Mouse (Mus musculus): ENCODE results near the gene Setx. TPM values are rescaled to one million over a fixed set of nuclear protein-coding genes. Genes with fewer than 3 reads are reported as not detected.

Setx gene
- total and polyA plus RNA-seq, 2 experiments from 2014 or later = 5.6 to 32.7 TPM

DNA sequence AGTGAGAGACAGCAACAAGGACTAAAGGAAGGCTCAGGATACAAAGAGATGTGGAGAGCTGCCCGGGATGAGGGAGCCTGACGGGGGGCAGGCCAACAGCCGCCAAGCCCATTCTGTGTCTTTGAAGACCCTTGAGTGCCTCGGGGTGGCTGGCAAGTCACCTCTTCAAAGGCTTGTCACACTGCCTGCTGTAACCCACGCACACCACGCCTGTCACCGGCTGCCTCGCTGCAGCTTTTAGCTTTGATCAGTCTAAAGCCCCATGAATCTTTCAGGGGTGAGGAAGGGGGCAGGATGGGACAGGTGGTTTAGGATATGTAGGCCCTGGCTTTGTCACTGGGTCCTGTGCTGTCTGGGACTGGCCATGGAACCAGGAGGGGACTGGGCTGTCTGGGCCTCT, 82.2 kb downstream of the Setx start:
- H3K9ac ChIP-seq (replicated peaks; ENCODE audit: low read depth, low read length) = no peak overlapping the region
- ATAC-seq (ENCODE audit: insufficient read depth, low read depth) (no peak), DNase-seq (ENCODE audit: low spot score) (no peak)
- no peak for TF ChIP-seq EP300 (IDR thresholded peaks at IDR 0.05; ENCODE audit: low read depth)
- TF ChIP-seq CTCF (IDR thresholded peaks at IDR 0.05; ENCODE audit: low read depth) = no peak
- H3K4me3 ChIP-seq (ENCODE audit: low read depth, low read length) = no peak overlapping the region
- H3K9me3 ChIP-seq (replicated peaks; ENCODE audit: control insufficient read depth, low read length) = no peaks in the 10 kb centered on the region
- H3K4me1 ChIP-seq (ENCODE audit: control insufficient read depth, insufficient read depth) = no peaks in the 10 kb centered on the region
- no peaks in the 10 kb centered on the region for H3K36me3 ChIP-seq (replicated peaks; ENCODE audit: control insufficient read depth, insufficient read depth, low read length)
- H3K4me2 ChIP-seq (ENCODE audit: low read depth, low read length) = no peak overlapping the region
- no peak overlapping the region for H3K27ac ChIP-seq (ENCODE audit: low read depth)
- 28% methylated on average over 8 of the region's 8 CpGs for WGBS
- peaks cover 31% of the 10 kb centered on the region; the same call in 1 of the 2 replicates for H3K27me3 ChIP-seq (ENCODE audit: control insufficient read depth, insufficient read depth, low read length)

DNA sequence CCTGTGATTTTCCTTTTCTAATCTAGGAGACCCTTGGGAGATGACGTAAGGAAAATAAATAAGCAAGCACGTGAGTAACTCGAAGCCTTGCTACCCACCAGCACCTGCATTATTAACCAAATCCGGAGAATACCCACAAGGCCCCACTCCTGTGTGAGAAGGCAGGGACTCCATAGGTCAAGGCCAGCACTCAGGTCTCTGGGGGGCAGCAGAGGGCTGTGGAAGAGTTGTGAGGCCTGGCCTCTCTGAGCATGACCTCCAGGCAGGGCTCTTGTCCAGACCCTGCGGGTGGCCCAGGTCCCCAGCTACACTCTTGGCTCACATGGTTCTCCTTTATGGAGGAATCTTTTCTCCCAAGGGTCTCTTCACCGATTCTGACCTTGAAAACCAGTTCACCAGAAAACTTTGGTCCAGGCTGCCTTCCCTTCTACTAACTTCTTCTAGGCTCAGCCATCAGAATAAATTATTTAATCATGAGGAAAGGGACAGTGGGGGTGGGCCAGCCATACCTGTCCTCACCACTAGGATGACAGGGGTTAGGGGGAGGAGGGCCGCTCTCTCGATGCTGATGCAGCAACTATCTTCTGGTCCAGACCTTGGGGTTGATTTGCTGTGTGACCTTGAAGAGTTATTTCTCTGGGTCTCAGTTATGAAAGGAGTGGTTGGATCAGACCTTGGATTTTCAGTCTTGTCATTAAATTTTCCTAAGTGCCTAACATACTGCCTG, 92.5 kb downstream of the Setx start:
- no peak overlapping the region for H3K4me2 ChIP-seq (ENCODE audit: low read depth, low read length)
- 44% methylated on average over 8 of the region's 8 CpGs for WGBS
- no peaks in the 10 kb centered on the region for H3K9me3 ChIP-seq (replicated peaks; ENCODE audit: control insufficient read depth, low read length)
- H3K9ac ChIP-seq (replicated peaks; ENCODE audit: low read depth, low read length) = no peak overlapping the region
- TF ChIP-seq CTCF (IDR thresholded peaks at IDR 0.05; ENCODE audit: low read depth) (peak; percentile 60), EP300 (IDR thresholded peaks at IDR 0.05; ENCODE audit: low read depth) (no peak)
- no peak overlapping the region for H3K4me3 ChIP-seq (ENCODE audit: low read depth, low read length)
- H3K27me3 ChIP-seq (ENCODE audit: control insufficient read depth, insufficient read depth, low read length) = no peaks in the 10 kb centered on the region
- no peaks in the 10 kb centered on the region for H3K36me3 ChIP-seq (replicated peaks; ENCODE audit: control insufficient read depth, insufficient read depth, low read length)
- no peak overlapping the region for H3K27ac ChIP-seq (ENCODE audit: low read depth)
- ATAC-seq (ENCODE audit: insufficient read depth, low read depth) (0 out of 2 replicates have a peak, but pooled peaks have one; percentile 31), DNase-seq (ENCODE audit: low spot score) (no peak)
- H3K4me1 ChIP-seq (ENCODE audit: control insufficient read depth, insufficient read depth) = no peaks in the 10 kb centered on the region

DNA sequence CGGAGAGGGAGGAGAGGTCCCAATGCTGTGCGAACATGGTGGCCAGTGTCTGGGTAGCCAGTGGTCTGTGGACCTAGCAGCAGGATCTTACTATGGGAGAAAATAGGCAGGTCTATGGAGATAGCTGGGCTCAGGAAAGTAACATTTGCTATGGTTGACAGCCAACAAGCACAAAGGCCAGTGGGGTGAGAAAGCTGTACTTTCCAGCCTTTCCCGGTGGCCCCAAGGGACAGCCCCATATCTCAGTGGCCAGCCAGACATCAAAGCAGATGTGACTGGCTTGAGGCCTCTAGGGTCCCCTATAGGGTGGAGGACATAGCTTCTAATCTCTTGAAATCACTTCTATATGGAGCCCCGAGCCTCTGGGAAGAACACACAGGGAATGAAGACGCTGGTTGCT, 93.1 kb downstream of the Setx start:
- Histone ChIP-seq H3K4me1 (ENCODE audit: control insufficient read depth, insufficient read depth) (no peaks in the 10 kb centered on the region), H3K4me2 (ENCODE audit: low read depth, low read length) (no peak overlapping the region), H3K4me3 (ENCODE audit: low read depth, low read length) (no peak overlapping the region), H3K36me3 (replicated peaks; ENCODE audit: control insufficient read depth, insufficient read depth, low read length) (no peaks in the 10 kb centered on the region), H3K27ac (ENCODE audit: low read depth) (no peak overlapping the region), H3K27me3 (ENCODE audit: control insufficient read depth, insufficient read depth, low read length) (no peaks in the 10 kb centered on the region), H3K9ac (replicated peaks; ENCODE audit: low read depth, low read length) (no peak overlapping the region), H3K9me3 (replicated peaks; ENCODE audit: control insufficient read depth, low read length) (no peaks in the 10 kb centered on the region)
- 81% methylated on average over 5 of the region's 5 CpGs for WGBS
- TF ChIP-seq CTCF (IDR thresholded peaks at IDR 0.05; ENCODE audit: low read depth) (no peak), EP300 (IDR thresholded peaks at IDR 0.05; ENCODE audit: low read depth) (no peak)
- no peak for DNase-seq (ENCODE audit: low spot score)
- ATAC-seq (ENCODE audit: insufficient read depth, low read depth) = no peak

DNA sequence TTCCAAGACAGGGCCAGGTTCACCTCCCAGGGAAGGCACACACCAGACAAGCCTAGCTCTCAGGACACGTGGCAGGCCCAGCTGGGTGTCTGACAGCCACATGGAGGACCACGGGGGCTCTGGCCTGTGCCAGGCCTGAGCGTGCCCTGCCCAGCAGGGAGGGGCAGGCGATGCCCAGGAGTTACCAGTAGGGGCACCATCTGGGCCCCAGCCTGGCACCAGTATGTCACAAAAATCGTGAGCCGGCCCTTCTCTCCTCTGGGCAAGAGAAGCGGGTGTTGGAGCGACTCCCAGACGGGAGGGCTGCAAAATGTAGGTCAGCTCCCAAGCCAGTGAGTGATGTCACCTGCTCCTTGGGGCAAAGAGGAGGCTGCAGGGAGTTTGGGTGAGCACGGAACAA, 93.9 kb downstream of the Setx start:
- peak; percentile 66; the same call in 1 of the 2 replicates for ATAC-seq (ENCODE audit: insufficient read depth, low read depth)
- no peak overlapping the region for H3K9ac ChIP-seq (replicated peaks; ENCODE audit: low read depth, low read length)
- H3K27me3 ChIP-seq (ENCODE audit: control insufficient read depth, insufficient read depth, low read length) = no peaks in the 10 kb centered on the region
- H3K9me3 ChIP-seq (replicated peaks; ENCODE audit: control insufficient read depth, low read length) = no peaks in the 10 kb centered on the region
- no peak overlapping the region for H3K27ac ChIP-seq (ENCODE audit: low read depth)
- no peak overlapping the region for H3K4me2 ChIP-seq (ENCODE audit: low read depth, low read length)
- no peaks in the 10 kb centered on the region for H3K36me3 ChIP-seq (replicated peaks; ENCODE audit: control insufficient read depth, insufficient read depth, low read length)
- no peaks in the 10 kb centered on the region for H3K4me1 ChIP-seq (ENCODE audit: control insufficient read depth, insufficient read depth)
- peak; percentile 19 for DNase-seq (ENCODE audit: low spot score)
- H3K4me3 ChIP-seq (ENCODE audit: low read depth, low read length) = no peak overlapping the region
- TF ChIP-seq EP300 (IDR thresholded peaks at IDR 0.05; ENCODE audit: low read depth) (no peak), CTCF (IDR thresholded peaks at IDR 0.05; ENCODE audit: low read depth) (peak; percentile 34)
- WGBS = 43% methylated on average over 10 of the region's 10 CpGs

DNA sequence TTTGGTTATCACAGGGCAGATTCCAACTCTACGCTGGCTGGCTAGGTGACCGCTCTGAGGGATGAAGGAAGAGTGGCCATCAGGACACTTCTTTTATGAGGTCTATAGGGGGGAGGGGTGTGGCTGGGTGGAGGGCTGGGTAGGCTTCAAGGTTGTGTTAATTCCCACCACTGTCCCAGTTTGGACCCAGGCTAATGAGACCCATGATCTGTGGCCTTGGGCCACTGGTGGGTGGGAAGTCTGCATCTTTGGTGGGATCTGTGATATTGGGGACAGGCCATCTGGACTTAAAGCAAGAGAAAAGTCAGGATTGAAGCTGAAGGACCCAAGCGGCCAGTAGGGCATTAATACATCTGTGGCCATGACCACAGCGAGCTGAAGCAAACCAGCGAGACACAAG, 94.8 kb downstream of the Setx start:
- no peaks in the 10 kb centered on the region for H3K27me3 ChIP-seq (ENCODE audit: control insufficient read depth, insufficient read depth, low read length)
- no peak overlapping the region for H3K4me3 ChIP-seq (ENCODE audit: low read depth, low read length)
- H3K36me3 ChIP-seq (replicated peaks; ENCODE audit: control insufficient read depth, insufficient read depth, low read length) = no peaks in the 10 kb centered on the region
- no peak overlapping the region for H3K4me2 ChIP-seq (ENCODE audit: low read depth, low read length)
- H3K4me1 ChIP-seq (ENCODE audit: control insufficient read depth, insufficient read depth) = no peaks in the 10 kb centered on the region
- ATAC-seq (ENCODE audit: insufficient read depth, low read depth) (no peak), DNase-seq (ENCODE audit: low spot score) (no peak)
- 82% methylated on average over 5 of the region's 5 CpGs for WGBS
- no peak overlapping the region for H3K9ac ChIP-seq (replicated peaks; ENCODE audit: low read depth, low read length)
- no peak overlapping the region for H3K27ac ChIP-seq (ENCODE audit: low read depth)
- TF ChIP-seq CTCF (IDR thresholded peaks at IDR 0.05; ENCODE audit: low read depth) (no peak), EP300 (IDR thresholded peaks at IDR 0.05; ENCODE audit: low read depth) (no peak)
- H3K9me3 ChIP-seq (replicated peaks; ENCODE audit: control insufficient read depth, low read length) = no peaks in the 10 kb centered on the region

DNA sequence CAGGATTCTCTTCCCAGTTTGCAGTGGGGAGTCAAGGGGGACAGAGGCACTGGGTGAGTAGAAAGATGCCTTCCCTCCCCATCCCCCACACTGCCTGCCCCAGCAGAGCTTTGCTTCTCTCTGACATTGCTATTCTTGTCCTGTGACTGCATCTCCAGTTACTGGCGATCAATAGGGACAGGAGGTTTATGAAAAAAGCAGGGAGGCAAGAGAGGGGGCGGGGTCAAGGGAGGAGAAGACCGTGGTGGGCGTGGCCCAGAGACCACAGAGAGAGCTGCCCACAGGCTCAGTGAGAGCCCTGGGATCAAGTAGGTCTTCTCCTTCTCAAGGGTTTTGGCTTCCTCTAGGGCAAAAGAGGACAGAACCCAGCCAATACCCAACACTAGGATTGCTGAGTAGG, 98.3 kb downstream of the Setx start:
- WGBS = 3% methylated on average over 4 of the region's 4 CpGs

More for the DNA sequence above, 98.3 kb downstream of the Setx start:
- Histone ChIP-seq H3K4me1 (ENCODE audit: control insufficient read depth, insufficient read depth) (no peaks in the 10 kb centered on the region), H3K27ac (ENCODE audit: low read depth) (no peak overlapping the region), H3K36me3 (replicated peaks; ENCODE audit: control insufficient read depth, insufficient read depth, low read length) (no peaks in the 10 kb centered on the region), H3K9ac (replicated peaks; ENCODE audit: low read depth, low read length) (no peak overlapping the region), H3K4me3 (ENCODE audit: low read depth, low read length) (no peak overlapping the region), H3K4me2 (ENCODE audit: low read depth, low read length) (no peak overlapping the region), H3K27me3 (ENCODE audit: control insufficient read depth, insufficient read depth, low read length) (no peaks in the 10 kb centered on the region), H3K9me3 (replicated peaks; ENCODE audit: control insufficient read depth, low read length) (no peaks in the 10 kb centered on the region)
- DNase-seq (ENCODE audit: low spot score) (peak; percentile 11), ATAC-seq (ENCODE audit: insufficient read depth, low read depth) (no peak)
- TF ChIP-seq EP300 (IDR thresholded peaks at IDR 0.05; ENCODE audit: low read depth) = no peak
- no peak for TF ChIP-seq CTCF (IDR thresholded peaks at IDR 0.05; ENCODE audit: low read depth)

All from heart, postnatal 0 days (tissue).